Mouse (Mus musculus) midbrain, embryonic 16.5 days (tissue): ENCODE measurements at regions not wholly inside any gene's neighbourhood (a gene's known extent, or its start where the extent isn't known, plus 50 kb on each side); places are given as distances from the start of the nearest gene placed in this dataset.

Experiments
- ATAC-seq: fragments of 200-750 bp; cut with Nextera tagmentation; 2 replicates; pipeline ENCODE4 v1.8.0; 2017; ENCODE audit warnings: moderate TSS enrichment
- H3K27ac ChIP-seq: fragments of 300-500 bp; sonication (generic); 2 replicates; pipeline ENCODE4 v1.5.1; 2014; ENCODE audit warnings: mild to moderate bottlenecking, low read length, mixed read lengths
- H3K27me3 ChIP-seq: fragments of 300-500 bp; sonication (generic); 2 replicates; pipeline ENCODE4 v1.6.1; 2014; ENCODE audit warnings: low read depth, low read length, mixed read lengths; ENCODE audit not compliant: control insufficient read depth, insufficient read depth
- H3K36me3 ChIP-seq: fragments of 300-500 bp; sonication (generic); 2 replicates; pipeline ENCODE4 v1.6.1; 2014; ENCODE audit warnings: mild to moderate bottlenecking, low read length, moderate library complexity, mixed read lengths; ENCODE audit not compliant: control insufficient read depth, insufficient read depth
- H3K4me1 ChIP-seq: fragments of 300-500 bp; sonication (generic); 2 replicates; pipeline ENCODE4 v1.6.1; 2014; ENCODE audit warnings: mild to moderate bottlenecking, low read length, mixed read lengths; ENCODE audit not compliant: control insufficient read depth, insufficient read depth
- H3K4me2 ChIP-seq: fragments of 300-500 bp; sonication (generic); 2 replicates; pipeline ENCODE4 v1.6.1; 2014; ENCODE audit warnings: mild to moderate bottlenecking, low read length, mixed read lengths
- H3K4me3 ChIP-seq: fragments of 300-500 bp; sonication (generic); 2 replicates; pipeline ENCODE4 v1.5.1; 2014; ENCODE audit warnings: low read depth, mild to moderate bottlenecking, low read length, moderate library complexity, mixed read lengths
- H3K9ac ChIP-seq: fragments of 300-500 bp; sonication (generic); 2 replicates; pipeline ENCODE4 v1.6.1; 2014; ENCODE audit warnings: low read depth, low read length, mixed read lengths
- H3K9me3 ChIP-seq: fragments of 300-500 bp; sonication (generic); replicated peaks from 2 replicates; pipeline ENCODE4 v1.6.1; 2014; ENCODE audit warnings: mild to moderate bottlenecking, low read length, mixed read lengths; ENCODE audit not compliant: control insufficient read depth, poor library complexity, severe bottlenecking
- WGBS: fragments of 180-500 bp; shearing (Covaris S2); extraction: QIAGEN DNeasy Blood & Tissue Kit; methylation state at CpG from one replicate; pipeline ENCODE4 v1.1.7; 2014; 5-methylcytosine and 5-hydroxymethylcytosine counted together

- Histone ChIP-seq H3K27ac (no peak overlapping the region), H3K9ac (no peak overlapping the region), H3K9me3 (no peaks in the 10 kb centered on the region), H3K4me2 (no peak overlapping the region), H3K27me3 (no peaks in the 10 kb centered on the region), H3K4me3 (no peak overlapping the region), H3K36me3 (no peaks in the 10 kb centered on the region), H3K4me1 (no peaks in the 10 kb centered on the region)
- 38% methylated on average over 4 of the region's 4 CpGs for WGBS
- 0 out of 2 replicates have a peak, but pooled peaks have one; percentile 25 for ATAC-seq
These were observed 194.5 kb upstream of the Ttc29 start for GRCm38 (mm10) chr8:78018430-78019180.

DNA sequence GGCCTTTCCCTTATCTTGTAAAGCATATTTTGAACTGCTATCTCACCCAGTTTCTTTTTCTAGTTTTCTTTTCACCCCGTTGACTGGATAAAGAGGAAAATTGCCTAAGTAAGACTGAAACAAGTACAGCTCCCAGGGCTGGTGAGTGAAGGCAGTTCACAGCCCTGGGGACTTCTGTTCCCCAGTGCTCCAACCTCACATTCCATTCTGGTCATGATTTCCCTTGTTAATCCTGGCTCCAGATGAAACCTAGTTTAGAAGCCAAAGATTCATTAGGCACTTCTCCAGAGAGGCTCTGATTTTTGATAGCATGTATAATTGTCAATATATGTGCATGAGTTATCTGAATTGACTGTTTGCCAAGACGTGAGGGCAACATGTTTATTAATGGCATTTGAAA is 191.6 kb upstream of the Ttc29 start:
- Histone ChIP-seq H3K4me3 (no peak overlapping the region), H3K27ac (no peak overlapping the region), H3K4me1 (no peaks in the 10 kb centered on the region), H3K36me3 (no peaks in the 10 kb centered on the region), H3K9me3 (no peaks in the 10 kb centered on the region), H3K27me3 (no peaks in the 10 kb centered on the region), H3K9ac (no peak overlapping the region), H3K4me2 (no peak overlapping the region)
- no peak for ATAC-seq
- 66% methylated on average over 2 of the region's 2 CpGs for WGBS

- no peaks in the 10 kb centered on the region for H3K9me3 ChIP-seq
- H3K4me1 ChIP-seq: no peaks in the 10 kb centered on the region
- H3K27ac ChIP-seq: no peak overlapping the region
- no peak overlapping the region for H3K9ac ChIP-seq
- 52% methylated on average over 5 of the region's 5 CpGs for WGBS
- no peak for ATAC-seq
- no peak overlapping the region for H3K4me3 ChIP-seq
- no peaks in the 10 kb centered on the region for H3K36me3 ChIP-seq
- no peak overlapping the region for H3K4me2 ChIP-seq
- no peaks in the 10 kb centered on the region for H3K27me3 ChIP-seq
These were observed 190.1 kb upstream of the Ttc29 start for GRCm38 (mm10) chr8:78022986-78023385.

DNA sequence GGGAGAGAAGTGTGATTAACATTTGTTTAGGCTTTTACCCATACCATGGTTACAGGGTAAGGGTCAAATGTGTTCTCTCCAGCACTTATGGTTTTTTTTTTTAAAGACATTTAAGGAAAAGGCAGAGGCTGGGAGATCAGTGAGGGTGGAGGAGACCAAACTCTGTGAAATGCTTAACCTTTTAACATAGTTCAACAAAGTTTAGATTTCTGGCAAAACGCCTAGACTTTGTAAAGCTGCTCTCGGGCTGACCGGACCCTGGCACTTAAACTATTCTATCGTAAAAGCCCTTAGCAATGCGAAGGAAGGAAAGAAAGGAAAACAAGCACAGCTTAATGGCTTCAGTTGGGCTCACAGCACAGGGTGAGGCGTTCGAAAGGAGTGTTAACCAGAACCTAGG is 189.6 kb upstream of the Ttc29 start:
- H3K27ac ChIP-seq: no peak overlapping the region
- H3K27me3 ChIP-seq: no peaks in the 10 kb centered on the region
- H3K4me1 ChIP-seq: no peaks in the 10 kb centered on the region
- ATAC-seq: no peak
- H3K4me2 ChIP-seq: no peak overlapping the region
- no peaks in the 10 kb centered on the region for H3K36me3 ChIP-seq
- H3K9ac ChIP-seq: no peak overlapping the region
- H3K9me3 ChIP-seq: no peaks in the 10 kb centered on the region
- 33% methylated on average over 7 of the region's 7 CpGs for WGBS
- no peak overlapping the region for H3K4me3 ChIP-seq

- no peak overlapping the region for H3K27ac ChIP-seq
- no peak overlapping the region for H3K4me3 ChIP-seq
- no peaks in the 10 kb centered on the region for H3K27me3 ChIP-seq
- 71% methylated on average over 4 of the region's 4 CpGs for WGBS
- no peak overlapping the region for H3K9ac ChIP-seq
- no peak overlapping the region for H3K4me2 ChIP-seq
- H3K9me3 ChIP-seq: no peaks in the 10 kb centered on the region
- H3K4me1 ChIP-seq: no peaks in the 10 kb centered on the region
- ATAC-seq: no peak
- no peaks in the 10 kb centered on the region for H3K36me3 ChIP-seq
These were observed 189.2 kb upstream of the Ttc29 start for GRCm38 (mm10) chr8:78023936-78024335.

DNA sequence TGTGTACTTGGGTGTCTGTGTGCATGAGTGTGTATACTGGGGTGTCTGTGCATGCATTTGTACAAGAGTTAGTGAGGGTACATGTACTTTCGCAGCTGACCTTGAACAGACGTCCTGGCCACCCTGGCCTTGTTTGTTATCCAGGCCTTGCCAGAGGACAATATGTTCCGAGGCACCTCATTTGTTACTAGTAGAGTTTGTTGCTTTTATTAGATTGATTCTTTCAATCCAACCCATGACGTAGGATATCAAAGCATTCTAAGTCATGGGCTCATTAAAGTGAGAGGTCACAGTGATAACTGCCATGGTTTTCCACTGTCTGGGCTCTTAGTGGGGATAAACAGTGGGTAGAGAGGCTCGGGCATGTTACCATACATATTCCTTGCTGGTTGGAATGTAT is 188.1 kb upstream of the Ttc29 start:
- H3K36me3 ChIP-seq: no peaks in the 10 kb centered on the region
- H3K9ac ChIP-seq: no peak overlapping the region
- H3K4me1 ChIP-seq: no peaks in the 10 kb centered on the region
- 88% methylated on average over 5 of the region's 5 CpGs for WGBS
- ATAC-seq: no peak
- no peaks in the 10 kb centered on the region for H3K9me3 ChIP-seq
- H3K27me3 ChIP-seq: no peaks in the 10 kb centered on the region
- H3K4me3 ChIP-seq: no peak overlapping the region
- H3K27ac ChIP-seq: no peak overlapping the region
- no peak overlapping the region for H3K4me2 ChIP-seq

DNA sequence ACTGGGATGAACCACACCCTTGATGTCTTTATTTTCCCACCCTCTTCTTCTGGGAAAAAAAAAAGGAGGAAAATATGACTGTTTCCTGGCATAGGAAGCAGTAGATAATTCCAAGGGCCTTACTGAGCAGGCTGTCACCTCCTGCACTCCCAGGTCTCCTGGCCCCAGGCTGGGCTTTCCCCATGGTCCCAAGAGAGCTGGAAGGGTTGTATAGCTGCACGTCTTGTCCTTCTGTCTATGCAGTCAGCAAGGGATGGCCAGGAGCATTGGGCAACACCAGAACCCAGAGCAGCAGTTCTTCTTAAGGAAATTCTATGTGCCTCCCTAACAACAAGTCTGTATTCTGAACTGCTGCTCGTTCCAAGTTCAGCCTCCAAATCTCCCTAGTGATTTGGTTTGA is 185.7 kb upstream of the Ttc29 start:
- 86% methylated on average over 2 of the region's 2 CpGs for WGBS
- Histone ChIP-seq H3K9me3 (no peaks in the 10 kb centered on the region), H3K36me3 (no peaks in the 10 kb centered on the region), H3K27me3 (no peaks in the 10 kb centered on the region), H3K9ac (no peak overlapping the region), H3K4me1 (no peaks in the 10 kb centered on the region), H3K4me3 (no peak overlapping the region), H3K27ac (no peak overlapping the region), H3K4me2 (no peak overlapping the region)
- no peak for ATAC-seq

DNA sequence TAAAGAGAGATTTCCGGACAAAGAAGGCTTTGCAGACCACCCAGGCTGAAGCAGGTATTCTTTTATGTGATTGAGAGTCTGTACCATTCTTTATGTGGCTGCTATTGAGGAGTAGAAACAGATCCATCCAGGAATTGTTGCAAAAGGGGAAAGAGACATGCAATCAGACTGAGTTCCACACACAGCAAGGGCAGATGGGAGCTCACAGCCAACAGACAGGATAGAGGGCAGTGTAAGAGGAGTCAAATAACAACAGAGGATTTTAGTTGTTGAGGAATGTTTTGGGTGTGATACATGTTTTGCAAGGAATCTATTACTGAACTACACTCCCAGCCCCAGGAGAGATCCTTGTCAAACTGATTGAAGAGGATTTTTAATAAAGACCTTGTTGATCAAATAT is 184.2 kb upstream of the Ttc29 start:
- no peak overlapping the region for H3K4me2 ChIP-seq
- H3K36me3 ChIP-seq: no peaks in the 10 kb centered on the region
- no peak for ATAC-seq
- H3K4me1 ChIP-seq: no peaks in the 10 kb centered on the region
- no peak overlapping the region for H3K9ac ChIP-seq
- H3K9me3 ChIP-seq: no peaks in the 10 kb centered on the region
- no peaks in the 10 kb centered on the region for H3K27me3 ChIP-seq
- H3K27ac ChIP-seq: no peak overlapping the region
- no peak overlapping the region for H3K4me3 ChIP-seq
- 63% methylated on average over 1 of the region's 1 CpGs for WGBS

DNA sequence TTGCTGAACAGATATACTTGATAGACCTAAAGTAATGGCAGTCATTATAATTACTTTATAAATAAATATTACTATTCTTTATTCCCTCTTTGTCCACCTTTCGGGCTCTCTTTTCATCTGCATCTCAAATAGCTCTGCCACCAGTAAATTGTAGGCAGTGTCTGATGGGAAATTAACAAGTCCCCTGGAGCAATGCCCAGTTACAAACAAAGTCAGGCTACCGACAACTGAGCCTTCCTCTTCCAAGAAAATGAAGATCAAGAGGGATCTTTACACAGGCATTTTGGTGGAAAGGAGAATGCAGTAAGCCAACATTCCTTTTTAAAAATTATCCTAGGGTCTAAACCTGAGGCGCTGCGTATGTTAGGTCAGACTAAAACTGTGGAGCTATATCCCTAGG is 181.3 kb upstream of the Ttc29 start:
- 63% methylated on average over 4 of the region's 4 CpGs for WGBS
- Histone ChIP-seq H3K36me3 (no peaks in the 10 kb centered on the region), H3K4me2 (no peak overlapping the region), H3K9ac (no peak overlapping the region), H3K9me3 (no peaks in the 10 kb centered on the region), H3K4me3 (no peak overlapping the region), H3K27ac (no peak overlapping the region), H3K27me3 (no peaks in the 10 kb centered on the region), H3K4me1 (no peaks in the 10 kb centered on the region)
- ATAC-seq: no peak
